Mouse (Mus musculus): ENCODE data around the gene Dhx15. TPM values are rescaled to one million over a fixed set of nuclear protein-coding genes. Genes with fewer than 3 reads are reported as not detected.

The Dhx15 gene
- polyA plus RNA-seq, 1 experiment from 2014 or later = 85.1 TPM

GRCm38 (mm10) chr5:52119192-52119591 is 71.1 kb downstream of the Dhx15 start:
- peaks cover 23% of the 10 kb centered on the region for H3K27me3 ChIP-seq (replicated peaks)
- no peaks in the 10 kb centered on the region for H3K9me3 ChIP-seq
- ATAC-seq (ENCODE audit: extremely low read depth, insufficient number of reproducible peaks, low FRiP score, low TSS enrichment) = no peak
- no peak overlapping the region for H3K4me2 ChIP-seq
- H3K9ac ChIP-seq = no peak overlapping the region
- H3K4me1 ChIP-seq = peaks cover 18% of the 10 kb centered on the region
- H3K4me3 ChIP-seq = no peak overlapping the region
- H3K27ac ChIP-seq (replicated peaks) = no peak overlapping the region
- no peaks in the 10 kb centered on the region for H3K36me3 ChIP-seq
- WGBS = 78% methylated on average over 2 of the region's 2 CpGs

- no peaks in the 10 kb centered on the region for H3K9me3 ChIP-seq
- no peak overlapping the region for H3K9ac ChIP-seq
- WGBS = 72% methylated on average over 4 of the region's 4 CpGs
- H3K4me3 ChIP-seq = no peak overlapping the region
- H3K27ac ChIP-seq (replicated peaks) = no peak overlapping the region
- H3K36me3 ChIP-seq = no peaks in the 10 kb centered on the region
- no peak for ATAC-seq (ENCODE audit: extremely low read depth, insufficient number of reproducible peaks, low FRiP score, low TSS enrichment)
- no peak overlapping the region for H3K4me2 ChIP-seq
- peaks cover 24% of the 10 kb centered on the region for H3K4me1 ChIP-seq
- peaks cover 28% of the 10 kb centered on the region for H3K27me3 ChIP-seq (replicated peaks)
Observed at GRCm38 (mm10) chr5:52117829-52118228, 72.5 kb downstream of the Dhx15 start.

- Histone ChIP-seq H3K9ac (peak overlapping the region; percentile 85), H3K4me1 (peaks cover 32% of the 10 kb centered on the region), H3K27me3 (replicated peaks) (peaks cover 36% of the 10 kb centered on the region), H3K4me2 (peak overlapping the region; percentile 100), H3K27ac (replicated peaks) (0 out of 2 replicates have a peak overlapping the region, but pooled peaks have one; percentile 32), H3K9me3 (no peaks in the 10 kb centered on the region), H3K4me3 (peak overlapping the region; percentile 87), H3K36me3 (no peaks in the 10 kb centered on the region)
- ATAC-seq (ENCODE audit: extremely low read depth, insufficient number of reproducible peaks, low FRiP score, low TSS enrichment) = no peak
- WGBS = 4% methylated on average over 17 of the region's 17 CpGs
Observed at GRCm38 (mm10) chr5:52116404-52116803, 73.9 kb downstream of the Dhx15 start.

- peak; percentile 54 for ATAC-seq (ENCODE audit: extremely low read depth, insufficient number of reproducible peaks, low FRiP score, low TSS enrichment)
- Histone ChIP-seq H3K36me3 (no peaks in the 10 kb centered on the region), H3K27ac (replicated peaks) (peak overlapping the region; percentile 32; the same call in 1 of the 2 replicates), H3K4me2 (peak overlapping the region; percentile 100), H3K4me1 (peaks cover 32% of the 10 kb centered on the region), H3K4me3 (peak overlapping the region; percentile 87), H3K9ac (peak overlapping the region; percentile 85), H3K9me3 (no peaks in the 10 kb centered on the region), H3K27me3 (replicated peaks) (peaks cover 38% of the 10 kb centered on the region)
- 0% methylated on average over 34 of the region's 53 CpGs for WGBS
Observed at GRCm38 (mm10) chr5:52115821-52116317, 74.4 kb downstream of the Dhx15 start.

GRCm38 (mm10) chr5:52114751-52115451 is 75.4 kb downstream of the Dhx15 start:
- peaks cover 48% of the 10 kb centered on the region for H3K27me3 ChIP-seq (replicated peaks)
- WGBS = under 1% methylated on average over 48 of the region's 48 CpGs
- ATAC-seq (ENCODE audit: extremely low read depth, insufficient number of reproducible peaks, low FRiP score, low TSS enrichment) = no peak

GRCm38 (mm10) chr5:52113851-52114731 is 76.2 kb downstream of the Dhx15 start:
- no peak for ATAC-seq (ENCODE audit: extremely low read depth, insufficient number of reproducible peaks, low FRiP score, low TSS enrichment)
- Histone ChIP-seq H3K36me3 (no peaks in the 10 kb centered on the region), H3K9ac (peak overlapping the region; percentile 85), H3K27ac (replicated peaks) (no peak overlapping the region), H3K4me1 (peaks cover 32% of the 10 kb centered on the region), H3K27me3 (replicated peaks) (peaks cover 56% of the 10 kb centered on the region), H3K9me3 (no peaks in the 10 kb centered on the region), H3K4me2 (peak overlapping the region; percentile 100), H3K4me3 (peak overlapping the region; percentile 87)
- WGBS = under 1% methylated on average over 49 of the region's 54 CpGs

More at GRCm38 (mm10) chr5:52114751-52115451, 75.4 kb downstream of the Dhx15 start:
- H3K9me3 ChIP-seq = no peaks in the 10 kb centered on the region
- H3K27ac ChIP-seq (replicated peaks) = no peak overlapping the region
- H3K36me3 ChIP-seq = no peaks in the 10 kb centered on the region
- H3K4me1 ChIP-seq = peaks cover 32% of the 10 kb centered on the region
- H3K9ac ChIP-seq = peak overlapping the region; percentile 85
- H3K4me2 ChIP-seq = peak overlapping the region; percentile 100
- H3K4me3 ChIP-seq = peak overlapping the region; percentile 87

GRCm38 (mm10) chr5:52112953-52113841 is 77.1 kb downstream of the Dhx15 start:
- no peak for ATAC-seq (ENCODE audit: extremely low read depth, insufficient number of reproducible peaks, low FRiP score, low TSS enrichment)
- no peaks in the 10 kb centered on the region for H3K36me3 ChIP-seq
- no peak overlapping the region for H3K27ac ChIP-seq (replicated peaks)
- H3K9me3 ChIP-seq = no peaks in the 10 kb centered on the region
- H3K27me3 ChIP-seq (replicated peaks) = peaks cover 60% of the 10 kb centered on the region
- under 1% methylated on average over 73 of the region's 73 CpGs for WGBS
- peaks cover 32% of the 10 kb centered on the region for H3K4me1 ChIP-seq
- peak overlapping the region; percentile 85 for H3K9ac ChIP-seq
- peak overlapping the region; percentile 100 for H3K4me2 ChIP-seq
- H3K4me3 ChIP-seq = peak overlapping the region; percentile 87

GRCm38 (mm10) chr5:52112191-52112760 is 78.0 kb downstream of the Dhx15 start:
- H3K27ac ChIP-seq (replicated peaks) = no peak overlapping the region
- H3K9ac ChIP-seq = peak overlapping the region; percentile 85
- no peak for ATAC-seq (ENCODE audit: extremely low read depth, insufficient number of reproducible peaks, low FRiP score, low TSS enrichment)
- peak overlapping the region; percentile 87 for H3K4me3 ChIP-seq
- H3K4me2 ChIP-seq = peak overlapping the region; percentile 100
- 17% methylated on average over 16 of the region's 16 CpGs for WGBS
- no peaks in the 10 kb centered on the region for H3K9me3 ChIP-seq
- H3K27me3 ChIP-seq (replicated peaks) = peaks cover 61% of the 10 kb centered on the region
- H3K36me3 ChIP-seq = no peaks in the 10 kb centered on the region
- peaks cover 32% of the 10 kb centered on the region for H3K4me1 ChIP-seq

- Histone ChIP-seq H3K36me3 (no peaks in the 10 kb centered on the region), H3K4me3 (no peak overlapping the region), H3K9ac (no peak overlapping the region), H3K9me3 (no peaks in the 10 kb centered on the region), H3K4me1 (peaks cover 26% of the 10 kb centered on the region), H3K27ac (replicated peaks) (no peak overlapping the region), H3K4me2 (no peak overlapping the region), H3K27me3 (replicated peaks) (peaks cover 59% of the 10 kb centered on the region)
- WGBS = 52% methylated on average over 10 of the region's 10 CpGs
- no peak for ATAC-seq (ENCODE audit: extremely low read depth, insufficient number of reproducible peaks, low FRiP score, low TSS enrichment)
Observed at GRCm38 (mm10) chr5:52110808-52111663, 79.3 kb downstream of the Dhx15 start.

Data from heart, embryonic 13.5 days (tissue).